In genomic region chr10:67742824-67743223, GRCm38 (mm10) we compare ENCODE assay signal across 20 mouse cellular contexts.
DNase-seq lines count a peak whose midpoint lies in the region; ATAC-seq and TF ChIP-seq lines count a peak whose summit lies in the region.
"Had no signal": no experiment of that assay in that cellular context is flagged by ENCODE, and none has a peak within 500 bp of the region (broad histone marks: within the 10 kb centered on the region; RNA-seq: fewer than 3 reads in every experiment).

No protein-coding gene starts in this region.

- no peak for TF ChIP-seq POLR2A in liver, adult 2 months (IDR thresholded peaks at IDR 0.05; ENCODE audit: extremely low read depth, insufficient read depth, low read length)

- no peaks in the 10 kb centered on the region for H3K79me2 ChIP-seq in liver, adult 2 months (ENCODE audit: control insufficient read depth, insufficient read depth, low read length)

- H3K9me3 ChIP-seq in heart, embryonic 15.5 days (replicated peaks) = no peaks in the 10 kb centered on the region
- no peaks in the 10 kb centered on the region for H3K9me3 ChIP-seq in liver, embryonic 12.5 days (replicated peaks)
- H3K9me3 ChIP-seq: forebrain, embryonic 10.5 days; hindbrain, embryonic 12.5 days had no signal

- TF ChIP-seq CTCF in liver, adult 2 months (IDR thresholded peaks at IDR 0.05; ENCODE audit: low read depth, low read length) = no peak

- intact Hi-C loops in heart, postnatal 14 days (cut with DNase I) = no loop called here

- no peaks in the 10 kb centered on the region for H3K27me3 ChIP-seq in heart, embryonic 15.5 days
- H3K27me3 ChIP-seq in liver, adult 2 months (ENCODE audit: control insufficient read depth, insufficient read depth, low read length) = no peaks in the 10 kb centered on the region
- no peaks in the 10 kb centered on the region for H3K27me3 ChIP-seq in liver, embryonic 12.5 days (replicated peaks)
- H3K27me3 ChIP-seq: hindbrain, embryonic 12.5 days; megakaryocyte, embryonic 14.5 days had no signal

- H3K4me2 ChIP-seq in heart, embryonic 15.5 days = no peak overlapping the region
- H3K4me2 ChIP-seq in liver, embryonic 12.5 days = no peak overlapping the region
- H3K4me2 ChIP-seq: hindbrain, embryonic 12.5 days had no signal

- ATAC-seq in heart, embryonic 15.5 days (replicated peaks; ENCODE audit: insufficient number of reproducible peaks, insufficient read depth, low FRiP score, low read depth) = no peak
- no peak for ATAC-seq in liver, embryonic 12.5 days
- ATAC-seq in granulocyte monocyte progenitor cell, adult 5-6 weeks (replicated peaks; ENCODE audit: poor library complexity, severe bottlenecking) = peak; percentile 71
- ATAC-seq in megakaryocyte-erythroid progenitor cell, adult 5-6 weeks (replicated peaks; ENCODE audit: low FRiP score, low TSS enrichment, poor library complexity, severe bottlenecking) = no peak
- ATAC-seq: CD4-positive, CD25-positive, alpha-beta regulatory T cell, adult 4 months; midbrain, embryonic 16.5 days had no signal

- 71% methylated on average over 8 of the region's 8 CpGs for WGBS in heart, embryonic 15.5 days
- 74% methylated on average over 8 of the region's 8 CpGs for WGBS in liver, adult 2 months
- 45% methylated on average over 8 of the region's 8 CpGs for WGBS in liver, embryonic 12.5 days (ENCODE audit: insufficient replicate concordance)

- H3K9ac ChIP-seq in heart, embryonic 15.5 days = no peak overlapping the region
- no peak overlapping the region for H3K9ac ChIP-seq in liver, adult 2 months (ENCODE audit: low read depth, low read length)
- no peak overlapping the region for H3K9ac ChIP-seq in liver, embryonic 12.5 days
- H3K9ac ChIP-seq: hindbrain, embryonic 12.5 days had no signal

- H3K36me3 ChIP-seq in heart, embryonic 15.5 days = no peaks in the 10 kb centered on the region
- no peaks in the 10 kb centered on the region for H3K36me3 ChIP-seq in liver, adult 2 months (ENCODE audit: control insufficient read depth, insufficient read depth, low read length)
- H3K36me3 ChIP-seq in liver, embryonic 12.5 days = no peaks in the 10 kb centered on the region
- H3K36me3 ChIP-seq: forebrain, embryonic 10.5 days; G1E; hindbrain, embryonic 12.5 days had no signal

- no peak for DNase-seq in heart, postnatal 14 days
- DNase-seq in liver, adult 2 months (ENCODE audit: extremely low read depth, low read depth, low spot score) = no peak
- DNase-seq in gastrocnemius, postnatal 25 days = no peak
- DNase-seq: cerebellum, adult 9-10 months; layer of hippocampus, postnatal 36 days; left cerebral cortex, postnatal 4 days; right cerebral cortex, adult 18-20 months; thymus, adult 2 months had no signal

- H3K4me3 ChIP-seq in heart, embryonic 15.5 days = no peak overlapping the region
- no peak overlapping the region for H3K4me3 ChIP-seq in liver, adult 2 months (ENCODE audit: insufficient read depth, low read depth, low read length)
- no peak overlapping the region for H3K4me3 ChIP-seq in liver, embryonic 12.5 days
- H3K4me3 ChIP-seq in brown adipose tissue, adult 24 weeks (ENCODE audit: insufficient read depth, low read depth, low read length) = no peak overlapping the region
- H3K4me3 ChIP-seq: forebrain, embryonic 10.5 days; gastrocnemius, adult 2 months; hindbrain, embryonic 12.5 days had no signal

- H3K27ac ChIP-seq in heart, embryonic 15.5 days = peak overlapping the region; percentile 65
- H3K27ac ChIP-seq in liver, adult 2 months (replicated peaks; ENCODE audit: insufficient read depth, low read depth, low read length) = peak overlapping the region; percentile 80
- H3K27ac ChIP-seq in liver, embryonic 12.5 days = no peak overlapping the region
- H3K27ac ChIP-seq in brown adipose tissue, adult 24 weeks (replicated peaks; ENCODE audit: low read depth, low read length) = peak overlapping the region; percentile 57; the same call in 1 of the 2 replicates
- H3K27ac ChIP-seq: forebrain, embryonic 10.5 days; hindbrain, embryonic 12.5 days had no signal

- H3K4me1 ChIP-seq in heart, embryonic 15.5 days (replicated peaks) = no peaks in the 10 kb centered on the region
- no peaks in the 10 kb centered on the region for H3K4me1 ChIP-seq in liver, adult 2 months (ENCODE audit: control insufficient read depth, insufficient read depth, low read length)
- H3K4me1 ChIP-seq in liver, embryonic 12.5 days = no peaks in the 10 kb centered on the region
- H3K4me1 ChIP-seq in brown adipose tissue, adult 24 weeks (ENCODE audit: control insufficient read depth, insufficient read depth, insufficient read length, low read length) = 0 out of 2 replicates have a peak, but pooled peaks cover 5% of the 10 kb centered on the region
